Mouse (Mus musculus) hindbrain, embryonic 15.5 days (tissue): Measurements from ENCODE around the gene Leprot. TPM values are rescaled to one million over a fixed set of nuclear protein-coding genes. Genes with fewer than 3 reads are reported as not detected.

ENCODE experiments used
- ATAC-seq: fragments of 200-750 bp; cut with Nextera tagmentation; 2 replicates; pipeline ENCODE4 v1.8.0; 2017; ENCODE audit warnings: low read depth, moderate number of reproducible peaks, moderate TSS enrichment; ENCODE audit not compliant: low FRiP score
- H3K27ac ChIP-seq: fragments of 300-500 bp; sonication (generic); replicated peaks from 2 replicates; pipeline ENCODE4 v1.5.1; 2015; ENCODE audit warnings: mild to moderate bottlenecking, inconsistent platforms
- H3K27me3 ChIP-seq: fragments of 300-500 bp; sonication (generic); 2 replicates; pipeline ENCODE4 v1.6.1; 2015; ENCODE audit warnings: control low read depth, inconsistent platforms
- H3K36me3 ChIP-seq: fragments of 300-500 bp; sonication (generic); 2 replicates; pipeline ENCODE4 v1.6.1; 2015; ENCODE audit warnings: control low read depth, inconsistent platforms
- H3K4me1 ChIP-seq: fragments of 300-500 bp; sonication (generic); replicated peaks from 2 replicates; pipeline ENCODE4 v1.6.1; 2015; ENCODE audit warnings: control low read depth, inconsistent platforms
- H3K4me2 ChIP-seq: fragments of 300-500 bp; sonication (generic); 2 replicates; pipeline ENCODE4 v1.6.1; 2015; ENCODE audit warnings: moderate library complexity, mild to moderate bottlenecking, inconsistent platforms
- H3K4me3 ChIP-seq: fragments of 300-500 bp; sonication (generic); 2 replicates; pipeline ENCODE4 v1.5.1; 2015; ENCODE audit warnings: mild to moderate bottlenecking, inconsistent platforms
- H3K9ac ChIP-seq: fragments of 300-500 bp; sonication (generic); 2 replicates; pipeline ENCODE4 v1.6.1; 2015; ENCODE audit warnings: inconsistent platforms
- H3K9me3 ChIP-seq: fragments of 300-500 bp; sonication (generic); 2 replicates; pipeline ENCODE4 v1.6.1; 2016; ENCODE audit warnings: control low read depth, inconsistent platforms
- WGBS: fragments of 180-500 bp; shearing (Covaris S2); methylation state at CpG from one replicate; pipeline ENCODE4 v1.1.7; 2015; 5-methylcytosine and 5-hydroxymethylcytosine counted together
- polyA plus RNA-seq: library from polyadenylated mRNA; unstranded; fragments of >200 nt; fragmentation: Nextera tagmentation; extraction: Ambion mirVana; gene quantifications from 2 replicates; pipeline ENCODE4 v1.2.1, GENCODE M21; 2015

Leprot gene
- polyA plus RNA-seq, 1 experiment from 2014 or later, result 91.3 TPM

DNA sequence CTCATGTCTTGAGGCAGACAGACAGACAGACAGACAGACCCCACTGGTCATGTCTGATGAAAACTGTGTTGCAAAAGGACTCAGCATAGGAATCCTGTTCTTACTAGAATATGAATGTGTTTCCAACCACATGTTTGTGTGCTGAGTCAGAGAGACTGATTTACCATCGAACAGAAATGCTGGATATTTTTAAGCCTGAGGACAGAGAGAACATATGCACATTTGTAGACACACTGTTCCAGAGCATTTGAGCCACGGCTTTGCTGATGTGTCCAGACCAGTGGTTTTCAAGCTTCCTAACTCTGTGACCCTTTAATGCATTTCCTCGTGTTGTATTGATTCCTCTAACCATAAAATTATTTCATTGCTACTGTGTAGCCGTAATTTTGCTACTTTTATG is 4.3 kb upstream of the Leprot start:
- H3K9me3 ChIP-seq, result no peaks in the 10 kb centered on the region
- no peak overlapping the region for H3K4me3 ChIP-seq
- 86% methylated on average over 4 of the region's 4 CpGs for WGBS
- no peak overlapping the region for H3K4me2 ChIP-seq
- peaks cover 4% of the 10 kb centered on the region; the same call in 1 of the 2 replicates for H3K4me1 ChIP-seq
- H3K27ac ChIP-seq, result no peak overlapping the region
- no peaks in the 10 kb centered on the region for H3K27me3 ChIP-seq
- ATAC-seq, result no peak
- H3K9ac ChIP-seq, result no peak overlapping the region
- H3K36me3 ChIP-seq, result peaks cover 28% of the 10 kb centered on the region

DNA sequence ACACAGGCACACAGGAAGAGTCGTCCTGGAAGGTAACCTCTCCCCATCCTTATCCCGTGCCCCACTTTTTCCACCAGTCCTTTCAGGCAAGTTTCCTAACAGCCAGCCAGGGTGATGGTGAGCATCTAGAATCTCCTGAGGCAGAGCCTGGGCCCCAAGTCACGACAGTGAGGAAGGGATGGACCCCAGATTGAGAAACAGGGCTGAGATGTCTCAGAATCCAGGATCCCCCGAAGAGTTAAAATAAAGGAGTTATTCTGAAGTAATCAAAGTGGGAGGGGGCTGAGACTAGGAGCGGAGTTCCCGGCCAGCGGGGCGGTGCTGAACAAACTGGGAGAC is 692 bp upstream of the Leprot start:
- H3K9me3 ChIP-seq, result no peaks in the 10 kb centered on the region
- peak overlapping the region; percentile 55 for H3K4me2 ChIP-seq
- H3K27ac ChIP-seq, result peak overlapping the region; percentile 91
- peak overlapping the region; percentile 34 for H3K9ac ChIP-seq
- 0% methylated on average over 8 of the region's 8 CpGs for whole genome bisulfite sequencing
- H3K27me3 ChIP-seq, result no peaks in the 10 kb centered on the region
- H3K4me1 ChIP-seq, result peaks cover 20% of the 10 kb centered on the region
- H3K4me3 ChIP-seq, result peak overlapping the region; percentile 66
- H3K36me3 ChIP-seq, result peaks cover 6% of the 10 kb centered on the region; the same call in 1 of the 2 replicates
- ATAC-seq, result no peak

DNA sequence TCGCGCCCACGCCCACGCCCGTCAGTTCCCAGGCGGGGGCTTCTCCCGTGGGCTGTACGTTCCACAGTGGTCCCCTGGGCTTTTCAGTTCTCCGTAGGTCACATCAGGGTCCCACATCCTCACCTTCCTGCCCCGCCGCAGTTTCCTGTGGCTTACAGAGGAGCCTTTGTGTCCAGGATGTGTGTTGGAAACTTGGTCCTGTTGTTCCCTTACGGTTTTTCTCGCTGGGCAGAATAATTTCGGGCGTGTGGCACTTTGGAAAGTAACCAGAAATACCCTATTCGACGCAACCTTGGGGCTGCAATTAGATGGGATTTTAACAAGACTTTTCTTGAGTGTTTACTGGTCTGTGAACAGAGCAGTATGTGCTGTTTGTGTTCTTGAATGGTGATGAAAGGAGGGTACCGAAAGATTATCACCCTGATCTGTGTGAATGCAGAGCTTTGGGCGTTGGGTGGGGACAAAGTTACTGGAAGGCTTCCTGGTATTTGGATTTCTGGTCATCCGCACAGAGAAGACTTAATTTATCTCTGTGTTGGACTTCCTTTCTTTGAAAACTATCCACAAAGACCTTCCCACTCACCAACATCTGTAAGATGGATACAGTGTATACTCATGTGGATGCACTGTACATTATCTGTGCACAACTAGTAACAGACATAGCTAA is 591 bp downstream of the Leprot start:
- Histone ChIP-seq H3K27me3 (no peaks in the 10 kb centered on the region), H3K4me3 (peak overlapping the region; percentile 66), H3K4me1 (peaks cover 20% of the 10 kb centered on the region), H3K36me3 (peaks cover 2% of the 10 kb centered on the region; the same call in 1 of the 2 replicates), H3K9me3 (no peaks in the 10 kb centered on the region), H3K4me2 (peak overlapping the region; percentile 55), H3K9ac (peak overlapping the region; percentile 77), H3K27ac (peak overlapping the region; percentile 91)
- ATAC-seq, result no peak
- WGBS, result under 1% methylated on average over 20 of the region's 20 CpGs

DNA sequence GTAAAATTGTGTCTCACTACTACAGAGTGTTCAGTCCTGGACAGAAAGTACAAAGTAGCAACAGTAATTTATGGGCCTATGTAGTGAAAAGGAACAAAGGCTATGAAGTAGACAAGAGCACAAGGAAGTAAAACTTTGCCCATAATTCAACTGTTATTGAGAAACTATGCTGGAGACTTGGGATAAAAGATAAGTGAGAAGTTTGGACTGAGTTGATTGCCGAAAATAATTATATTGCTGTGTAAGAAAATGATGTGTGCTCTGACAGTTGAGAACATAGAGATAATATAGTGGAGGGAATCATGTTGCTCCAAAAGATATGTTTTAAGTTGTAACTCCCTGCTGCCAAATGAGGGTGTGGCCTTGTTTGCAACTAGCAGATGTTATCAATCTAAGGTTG is 1.2 kb downstream of the Leprot start:
- H3K27ac ChIP-seq, result peak overlapping the region; percentile 91
- H3K4me2 ChIP-seq, result peak overlapping the region; percentile 55
- H3K36me3 ChIP-seq, result no peaks in the 10 kb centered on the region
- no peak overlapping the region for H3K9ac ChIP-seq
- H3K27me3 ChIP-seq, result no peaks in the 10 kb centered on the region
- H3K4me3 ChIP-seq, result peak overlapping the region; percentile 66
- ATAC-seq, result no peak
- peaks cover 20% of the 10 kb centered on the region for H3K4me1 ChIP-seq
- 85% methylated on average over 1 of the region's 1 CpGs for WGBS
- H3K9me3 ChIP-seq, result no peaks in the 10 kb centered on the region

DNA sequence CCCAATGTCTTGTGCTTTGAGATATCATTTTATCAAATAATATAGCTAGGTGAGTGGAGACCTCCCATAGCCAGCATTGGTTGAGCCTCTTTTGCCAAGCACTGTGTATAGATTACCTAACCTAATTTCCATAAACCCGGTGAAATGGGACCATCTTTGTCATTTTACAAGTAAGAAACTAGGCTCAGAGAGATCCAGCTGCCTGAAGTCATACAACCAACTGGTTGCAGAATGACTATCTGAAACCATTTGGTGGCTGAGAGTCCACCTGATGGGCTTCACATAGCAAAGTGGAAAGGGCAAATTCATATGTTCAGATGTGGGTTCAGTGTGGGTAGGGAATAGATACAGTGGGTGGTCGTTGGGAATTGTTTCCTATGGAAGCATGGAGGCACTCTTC is 3.4 kb downstream of the Leprot start:
- Histone ChIP-seq H3K4me3 (no peak overlapping the region), H3K4me2 (no peak overlapping the region), H3K9ac (no peak overlapping the region), H3K27me3 (no peaks in the 10 kb centered on the region), H3K4me1 (peaks cover 20% of the 10 kb centered on the region), H3K27ac (no peak overlapping the region), H3K36me3 (no peaks in the 10 kb centered on the region), H3K9me3 (no peaks in the 10 kb centered on the region)
- no peak for ATAC-seq
- 95% methylated on average over 2 of the region's 2 CpGs for WGBS

DNA sequence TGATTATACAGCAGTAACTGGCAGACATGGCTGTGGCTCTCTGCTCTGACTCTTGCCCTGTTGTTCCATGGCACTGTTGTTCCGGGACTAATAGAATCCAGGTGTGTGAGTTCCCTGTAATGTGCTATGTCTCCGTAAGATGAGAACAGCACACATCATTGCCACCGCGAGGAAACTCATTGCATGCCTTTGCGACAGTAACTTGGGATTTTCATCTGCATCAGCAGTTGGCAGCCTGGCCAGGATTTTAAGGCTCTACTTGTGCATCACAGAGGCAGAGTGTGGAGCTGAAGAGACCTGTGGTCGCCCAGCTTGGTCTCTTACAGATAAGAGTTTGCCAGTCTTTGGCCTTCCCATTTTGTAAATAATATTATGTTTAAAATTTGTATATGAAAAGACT is 6.7 kb downstream of the Leprot start:
- no peak overlapping the region for H3K9ac ChIP-seq
- H3K9me3 ChIP-seq, result no peaks in the 10 kb centered on the region
- H3K4me2 ChIP-seq, result no peak overlapping the region
- no peak overlapping the region for H3K4me3 ChIP-seq
- peaks cover 7% of the 10 kb centered on the region for H3K36me3 ChIP-seq
- peaks cover 5% of the 10 kb centered on the region for H3K4me1 ChIP-seq
- 88% methylated on average over 6 of the region's 6 CpGs for WGBS
- ATAC-seq, result no peak
- H3K27ac ChIP-seq, result no peak overlapping the region
- H3K27me3 ChIP-seq, result no peaks in the 10 kb centered on the region

DNA sequence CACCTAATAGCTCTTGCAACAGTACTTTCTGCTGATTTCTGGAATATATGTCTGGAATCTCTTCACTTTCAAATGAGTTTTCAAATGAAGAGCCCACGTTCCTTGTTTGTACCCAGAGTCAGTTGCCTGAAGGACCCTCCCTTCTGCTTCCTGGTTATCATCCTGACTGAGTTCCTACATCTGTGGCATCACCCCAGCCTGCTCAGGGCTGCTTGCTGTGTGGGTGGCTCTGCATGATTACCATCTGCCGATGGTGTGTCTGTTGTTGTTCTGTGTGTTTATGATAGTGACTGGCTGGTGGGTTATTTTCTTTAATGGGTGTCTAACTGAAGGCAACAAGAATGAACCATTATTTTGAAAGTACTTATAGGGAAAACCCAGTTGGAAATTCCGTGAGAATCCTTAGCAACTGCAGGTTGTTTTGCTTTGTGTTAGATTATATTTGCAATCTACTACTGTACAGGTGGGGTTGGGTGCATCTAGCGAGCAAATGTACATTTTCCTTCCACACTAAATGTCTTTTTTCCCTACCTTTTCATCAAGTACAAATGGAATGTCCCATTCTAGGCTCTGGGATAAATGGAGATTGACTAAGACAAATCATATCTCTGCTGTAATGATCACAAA is 7.4 kb downstream of the Leprot start:
- no peak overlapping the region for H3K4me3 ChIP-seq
- 82% methylated on average over 4 of the region's 4 CpGs for WGBS

DNA sequence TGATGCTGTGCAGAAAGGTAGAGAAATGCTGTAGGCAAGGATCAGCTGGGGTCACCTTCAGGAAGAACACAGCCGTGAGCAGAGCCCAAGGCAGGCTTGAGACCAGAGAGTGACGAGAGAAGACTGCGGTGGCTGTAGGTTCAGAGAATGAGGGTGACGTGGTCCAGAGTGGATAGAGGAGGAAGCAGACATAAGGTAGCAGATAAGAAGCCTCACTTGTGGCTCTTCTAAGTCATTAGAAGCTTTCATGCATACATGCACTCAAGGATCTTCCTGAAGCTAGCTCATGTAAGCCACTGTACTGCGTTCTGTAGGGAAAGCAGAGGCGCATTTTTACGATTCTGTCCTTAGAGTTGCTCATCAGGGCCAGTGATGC is 7.9 kb downstream of the Leprot start:
- Histone ChIP-seq H3K36me3 (peaks cover 13% of the 10 kb centered on the region), H3K9ac (no peak overlapping the region), H3K27ac (no peak overlapping the region), H3K9me3 (no peaks in the 10 kb centered on the region), H3K27me3 (no peaks in the 10 kb centered on the region), H3K4me2 (no peak overlapping the region), H3K4me3 (no peak overlapping the region), H3K4me1 (no peaks in the 10 kb centered on the region)
- ATAC-seq, result no peak
- 94% methylated on average over 7 of the region's 7 CpGs for WGBS

More for the DNA sequence above, 7.4 kb downstream of the Leprot start:
- Histone ChIP-seq H3K27ac (no peak overlapping the region), H3K9me3 (no peaks in the 10 kb centered on the region), H3K27me3 (no peaks in the 10 kb centered on the region), H3K4me1 (no peaks in the 10 kb centered on the region), H3K4me2 (no peak overlapping the region), H3K9ac (no peak overlapping the region), H3K36me3 (peaks cover 13% of the 10 kb centered on the region)
- no peak for ATAC-seq

DNA sequence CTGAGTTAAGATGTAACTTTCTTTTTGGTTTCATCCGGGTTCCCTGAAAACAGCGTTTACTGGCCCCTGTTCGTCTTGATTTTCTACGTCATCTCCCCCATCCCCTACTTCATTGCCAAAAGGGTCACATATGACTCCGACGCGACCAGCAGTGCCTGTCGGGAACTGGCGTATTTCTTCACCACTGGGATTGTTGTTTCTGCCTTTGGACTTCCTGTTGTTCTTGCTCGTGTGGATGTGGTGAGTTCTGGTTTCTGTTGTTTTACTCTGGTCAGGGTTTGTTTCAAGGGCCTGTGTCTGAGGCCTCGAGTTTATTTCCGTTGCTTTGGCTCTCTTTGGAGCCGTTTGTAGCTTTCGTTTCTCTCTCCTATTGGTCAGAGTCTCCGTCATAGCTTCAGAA is 8.5 kb downstream of the Leprot start:
- Histone ChIP-seq H3K9me3 (no peaks in the 10 kb centered on the region), H3K9ac (no peak overlapping the region), H3K36me3 (peaks cover 16% of the 10 kb centered on the region), H3K27me3 (no peaks in the 10 kb centered on the region), H3K27ac (no peak overlapping the region), H3K4me3 (no peak overlapping the region), H3K4me2 (no peak overlapping the region), H3K4me1 (no peaks in the 10 kb centered on the region)
- ATAC-seq, result no peak
- WGBS, result 89% methylated on average over 15 of the region's 15 CpGs

DNA sequence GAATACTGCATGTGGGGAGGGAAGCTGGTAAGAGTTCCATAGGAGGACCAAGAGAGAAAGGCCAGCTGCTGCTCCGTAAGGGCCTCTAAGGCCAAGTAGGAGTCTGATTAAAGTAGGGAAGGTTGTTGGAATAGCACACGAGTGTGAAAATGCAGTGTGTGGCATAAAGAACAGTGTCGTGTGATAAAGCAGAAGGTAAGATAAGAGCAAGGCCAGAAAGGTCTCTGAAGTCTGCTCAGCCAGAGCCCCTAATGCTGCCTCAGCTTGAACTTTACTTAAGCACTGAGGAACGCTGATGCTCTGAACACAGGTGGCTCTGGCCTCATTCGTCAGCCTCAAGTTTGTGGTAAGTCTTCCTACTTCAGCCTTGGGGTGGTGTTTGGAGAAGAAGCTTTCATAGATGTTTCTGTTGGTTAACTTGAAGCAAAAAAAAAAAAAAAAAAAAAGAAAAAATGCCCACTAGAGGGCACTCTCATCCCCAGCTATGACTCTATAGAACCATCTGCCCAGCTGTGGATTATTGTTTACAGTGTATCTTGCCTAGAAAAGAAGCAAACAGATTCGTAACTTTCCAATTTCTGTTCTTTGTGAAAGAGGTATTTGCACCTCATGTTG is 9.5 kb downstream of the Leprot start:
- Histone ChIP-seq H3K4me1 (no peaks in the 10 kb centered on the region), H3K9ac (no peak overlapping the region), H3K4me2 (no peak overlapping the region), H3K27me3 (no peaks in the 10 kb centered on the region), H3K9me3 (no peaks in the 10 kb centered on the region), H3K4me3 (no peak overlapping the region), H3K27ac (no peak overlapping the region), H3K36me3 (peaks cover 16% of the 10 kb centered on the region)
- ATAC-seq, result no peak
- WGBS, result 64% methylated on average over 6 of the region's 6 CpGs

DNA sequence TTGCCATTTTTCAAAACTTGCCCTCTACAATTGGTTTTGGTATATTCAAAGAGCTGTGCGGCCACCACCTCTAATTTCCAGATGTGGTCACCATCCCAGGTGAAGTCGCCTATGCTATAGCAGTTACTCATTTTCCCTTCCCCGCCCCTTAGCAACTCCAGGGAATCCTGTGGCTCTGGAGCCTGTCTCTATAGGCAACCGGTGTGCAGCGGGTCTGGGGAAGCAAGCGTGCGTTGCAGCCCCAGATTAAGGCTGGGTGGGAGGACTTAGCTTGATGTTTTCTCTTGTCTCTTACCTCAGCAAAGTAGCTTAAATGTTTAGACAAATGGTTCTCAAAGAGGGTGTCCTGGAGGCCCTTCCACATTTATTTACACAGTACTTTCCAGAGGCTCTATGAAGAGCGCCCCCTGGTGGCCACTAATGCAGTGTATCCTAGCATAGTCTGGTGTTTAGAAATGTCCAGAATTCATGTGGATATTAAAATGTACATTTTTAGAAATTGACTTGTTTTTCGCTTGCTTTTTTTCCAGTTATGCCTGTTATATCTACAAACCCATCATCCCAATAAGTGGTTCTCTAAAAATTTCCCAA is 16.7 kb downstream of the Leprot start:
- Histone ChIP-seq H3K4me1 (no peaks in the 10 kb centered on the region), H3K27me3 (no peaks in the 10 kb centered on the region), H3K9ac (no peak overlapping the region), H3K36me3 (peaks cover 16% of the 10 kb centered on the region), H3K9me3 (no peaks in the 10 kb centered on the region), H3K27ac (no peak overlapping the region), H3K4me3 (no peak overlapping the region), H3K4me2 (no peak overlapping the region)
- ATAC-seq, result no peak
- 68% methylated on average over 9 of the region's 9 CpGs for WGBS

DNA sequence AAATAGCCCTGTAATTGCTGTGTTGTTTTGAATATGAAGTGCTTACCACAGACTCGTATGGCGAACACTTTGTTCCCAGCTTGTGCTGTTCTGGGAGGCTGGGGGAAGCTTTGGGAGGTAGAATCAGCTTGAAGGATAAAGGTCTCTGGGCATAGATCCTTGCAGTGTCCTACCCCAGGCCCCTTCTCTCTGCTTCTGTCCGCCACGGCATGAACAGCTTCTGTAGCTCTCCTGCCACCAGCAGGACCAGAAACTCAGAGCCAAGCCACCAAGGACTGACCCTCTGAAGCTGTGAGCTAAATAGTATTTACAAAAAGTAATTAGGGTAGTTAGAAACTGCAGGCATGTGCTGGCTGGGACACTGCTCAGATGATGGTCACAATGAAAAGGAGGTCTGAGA is 17.2 kb downstream of the Leprot start:
- H3K9me3 ChIP-seq, result no peaks in the 10 kb centered on the region
- no peaks in the 10 kb centered on the region for H3K4me1 ChIP-seq
- no peak overlapping the region for H3K9ac ChIP-seq
- no peak overlapping the region for H3K4me3 ChIP-seq
- peaks cover 11% of the 10 kb centered on the region for H3K36me3 ChIP-seq
- no peak overlapping the region for H3K4me2 ChIP-seq
- no peak overlapping the region for H3K27ac ChIP-seq
- no peak for ATAC-seq
- WGBS, result 97% methylated on average over 4 of the region's 4 CpGs
- H3K27me3 ChIP-seq, result no peaks in the 10 kb centered on the region
